Mouse (Mus musculus): Measurements from ENCODE around the gene Arhgap19.

Gene Arhgap19

GRCm38 (mm10) chr19:41743396-41743795 is 58.5 kb downstream of the Arhgap19 start, which contains the start of gene Slit1:
Gene Slit1, minus strand, starts transcription at chr19:41743665.
- no peak for DNase-seq (ENCODE audit: low read depth, low spot score)

- DNase-seq (ENCODE audit: low read depth, low spot score) = no peak
Measured at GRCm38 (mm10) chr19:41738896-41739295, 63.0 kb downstream of the Arhgap19 start.

- no peak for DNase-seq (ENCODE audit: low read depth, low spot score)
Measured at GRCm38 (mm10) chr19:41738429-41738805, 63.4 kb downstream of the Arhgap19 start.

GRCm38 (mm10) chr19:41737657-41738428 is 64.0 kb downstream of the Arhgap19 start:
- DNase-seq (ENCODE audit: low read depth, low spot score) = no peak

GRCm38 (mm10) chr19:41734685-41735084 is 67.2 kb downstream of the Arhgap19 start:
- DNase-seq (ENCODE audit: low read depth, low spot score) = peak; percentile 53

- DNase-seq (ENCODE audit: low read depth, low spot score) = no peak
Measured at GRCm38 (mm10) chr19:41725491-41725890, 76.4 kb downstream of the Arhgap19 start.

GRCm38 (mm10) chr19:41724831-41725470 is 76.9 kb downstream of the Arhgap19 start:
- no peak for DNase-seq (ENCODE audit: low read depth, low spot score)

GRCm38 (mm10) chr19:41723337-41723736 is 78.5 kb downstream of the Arhgap19 start:
- no peak for DNase-seq (ENCODE audit: low read depth, low spot score)

- no peak for DNase-seq (ENCODE audit: low read depth, low spot score)
Measured at GRCm38 (mm10) chr19:41719436-41719835, 82.4 kb downstream of the Arhgap19 start.
